Mouse (Mus musculus) embryonic facial prominence, embryonic 14.5 days (tissue): Measurements from ENCODE around the gene S100a3. TPM values are rescaled to one million over a fixed set of nuclear protein-coding genes. Genes with fewer than 3 reads are reported as not detected.
A peak's percentile ranks its signal among the peaks of the same experiment; 100 is the strongest.

Experiments used
- ATAC-seq: fragments of 200-750 bp; cut with Nextera tagmentation; 2 replicates; pipeline ENCODE4 v1.8.0; 2017; ENCODE audit warnings: low read depth, moderate number of reproducible peaks, moderate TSS enrichment
- DNase-seq: peaks from one replicate; pipeline ENCODE4 v3.0.0-alpha.2; 2015; ENCODE audit warnings: low spot score
- H3K27ac ChIP-seq: fragments of 300-500 bp; sonication (generic); replicated peaks from 2 replicates; pipeline ENCODE4 v1.5.1; 2014; ENCODE audit warnings: low read depth, mild to moderate bottlenecking, low read length, moderate library complexity
- H3K27me3 ChIP-seq: fragments of 300-500 bp; sonication (generic); replicated peaks from 2 replicates; pipeline ENCODE4 v1.6.1; 2014; ENCODE audit warnings: low read length; ENCODE audit not compliant: control insufficient read depth, insufficient read depth
- H3K36me3 ChIP-seq: fragments of 300-500 bp; sonication (generic); 2 replicates; pipeline ENCODE4 v1.6.1; 2014; ENCODE audit warnings: low read length, mixed read lengths; ENCODE audit not compliant: control insufficient read depth, insufficient read depth
- H3K4me1 ChIP-seq: fragments of 300-500 bp; sonication (generic); 2 replicates; pipeline ENCODE4 v1.6.1; 2014; ENCODE audit warnings: antibody characterized with exemption, low read length; ENCODE audit not compliant: control insufficient read depth, insufficient read depth
- H3K4me2 ChIP-seq: fragments of 300-500 bp; sonication (generic); 2 replicates; pipeline ENCODE4 v1.6.1; 2014; ENCODE audit warnings: low read depth, mild to moderate bottlenecking, low read length, moderate library complexity, mixed read lengths
- H3K4me3 ChIP-seq: fragments of 300-500 bp; sonication (generic); 2 replicates; pipeline ENCODE4 v1.5.1; 2014; ENCODE audit warnings: low read depth, mild to moderate bottlenecking, low read length
- H3K9ac ChIP-seq: fragments of 300-500 bp; sonication (generic); 2 replicates; pipeline ENCODE4 v1.6.1; 2014; ENCODE audit warnings: low read depth, mild to moderate bottlenecking, low read length, moderate library complexity, mixed read lengths
- H3K9me3 ChIP-seq: fragments of 300-500 bp; sonication (generic); 2 replicates; pipeline ENCODE4 v1.6.1; 2016; ENCODE audit warnings: low read length; ENCODE audit not compliant: control insufficient read depth
- WGBS: fragments of 180-500 bp; shearing (Covaris S2); extraction: QIAGEN DNeasy Blood & Tissue Kit; methylation state at CpG from one replicate; pipeline ENCODE4 v1.1.7; 2014; 5-methylcytosine and 5-hydroxymethylcytosine counted together
- polyA plus RNA-seq: library from polyadenylated mRNA; unstranded; fragments of >200 nt; fragmentation: Nextera tagmentation; extraction: Ambion mirVana; gene quantifications from 2 replicates; pipeline ENCODE4 v1.2.1, GENCODE M21; 2014

The S100a3 gene
- polyA plus RNA-seq, 1 experiment from 2014 or later = 7.9 TPM

DNA sequence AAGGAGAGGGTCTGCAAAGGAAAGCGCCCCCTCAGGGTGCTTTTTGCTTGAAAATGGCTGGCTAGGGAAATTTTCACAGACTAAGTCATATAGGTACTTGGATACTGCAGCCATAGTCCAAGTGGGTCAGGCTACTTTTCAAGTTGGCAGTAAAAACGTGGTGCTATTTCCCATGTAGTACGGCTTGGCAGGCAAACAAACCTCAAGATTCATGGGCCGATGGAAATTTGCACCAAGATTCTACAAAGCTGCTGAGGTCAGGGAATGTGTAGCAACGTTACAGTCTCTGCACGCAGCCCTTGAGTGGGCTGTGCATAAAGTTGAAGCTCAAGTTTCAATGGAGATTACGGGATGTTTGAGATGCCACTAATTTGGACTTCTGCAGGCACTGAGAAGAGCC, 19.1 kb downstream of the S100a3 start:
- 43% methylated on average over 7 of the region's 7 CpGs for WGBS
- no peak overlapping the region for H3K9ac ChIP-seq
- H3K4me1 ChIP-seq = peaks cover 5% of the 10 kb centered on the region
- no peaks in the 10 kb centered on the region for H3K36me3 ChIP-seq
- ATAC-seq (peak; percentile 37; the same call in 1 of the 2 replicates), DNase-seq (peak; percentile 76)
- H3K27ac ChIP-seq = no peak overlapping the region
- H3K27me3 ChIP-seq = no peaks in the 10 kb centered on the region
- no peak overlapping the region for H3K4me2 ChIP-seq
- H3K4me3 ChIP-seq = no peak overlapping the region
- H3K9me3 ChIP-seq = 0 out of 2 replicates have a peak, but pooled peaks cover 5% of the 10 kb centered on the region

DNA sequence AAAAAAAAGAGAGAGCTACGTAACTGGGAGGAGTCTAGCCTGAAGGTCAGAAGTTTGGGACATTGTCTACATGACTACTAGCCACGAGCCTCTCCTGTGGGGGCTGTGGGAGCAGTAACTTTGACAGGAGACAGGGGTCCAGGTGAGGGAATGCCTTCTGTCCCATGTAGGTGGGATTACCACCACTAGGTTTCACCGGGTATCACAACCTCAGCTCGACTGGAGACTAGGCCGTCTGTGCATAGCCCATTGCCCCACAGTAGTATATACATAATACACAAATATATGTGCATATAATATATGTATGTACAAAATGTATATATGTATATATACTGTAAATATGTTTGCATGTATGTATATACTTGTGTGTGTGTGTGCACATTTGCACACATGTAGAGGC, 20.8 kb downstream of the S100a3 start:
- no peak overlapping the region for H3K27ac ChIP-seq
- peaks cover 5% of the 10 kb centered on the region for H3K4me1 ChIP-seq
- no peaks in the 10 kb centered on the region for H3K27me3 ChIP-seq
- H3K4me3 ChIP-seq = no peak overlapping the region
- 0 out of 2 replicates have a peak, but pooled peaks cover 5% of the 10 kb centered on the region for H3K9me3 ChIP-seq
- no peak overlapping the region for H3K4me2 ChIP-seq
- H3K36me3 ChIP-seq = no peaks in the 10 kb centered on the region
- ATAC-seq (no peak), DNase-seq (no peak)
- 94% methylated on average over 5 of the region's 5 CpGs for WGBS
- H3K9ac ChIP-seq = no peak overlapping the region

DNA sequence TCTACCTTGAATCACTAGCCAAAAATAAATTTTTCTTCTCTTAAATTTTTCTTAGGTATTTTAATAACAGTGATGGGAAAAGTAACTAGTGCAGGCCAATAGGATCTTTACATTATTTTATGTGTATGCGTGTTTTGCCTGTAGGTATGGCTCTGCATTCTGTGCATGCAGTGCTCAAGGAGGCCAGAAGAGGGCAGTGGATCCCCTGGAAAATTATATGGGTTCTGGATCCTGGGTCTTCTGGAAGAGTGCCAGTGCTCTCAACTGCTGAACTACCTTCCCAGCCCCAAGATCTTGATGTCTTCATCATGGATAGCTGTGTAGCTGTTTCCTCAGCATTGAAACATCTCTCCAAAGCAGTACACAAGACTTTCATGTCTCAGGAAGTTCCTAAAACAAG, 21.8 kb downstream of the S100a3 start:
- ATAC-seq = no peak
- Histone ChIP-seq H3K4me3 (no peak overlapping the region), H3K4me1 (peaks cover 5% of the 10 kb centered on the region), H3K9ac (no peak overlapping the region), H3K9me3 (0 out of 2 replicates have a peak, but pooled peaks cover 5% of the 10 kb centered on the region), H3K4me2 (no peak overlapping the region), H3K36me3 (no peaks in the 10 kb centered on the region), H3K27ac (no peak overlapping the region), H3K27me3 (no peaks in the 10 kb centered on the region)
- WGBS = 100% methylated on average over 1 of the region's 1 CpGs
- no peak for DNase-seq

DNA sequence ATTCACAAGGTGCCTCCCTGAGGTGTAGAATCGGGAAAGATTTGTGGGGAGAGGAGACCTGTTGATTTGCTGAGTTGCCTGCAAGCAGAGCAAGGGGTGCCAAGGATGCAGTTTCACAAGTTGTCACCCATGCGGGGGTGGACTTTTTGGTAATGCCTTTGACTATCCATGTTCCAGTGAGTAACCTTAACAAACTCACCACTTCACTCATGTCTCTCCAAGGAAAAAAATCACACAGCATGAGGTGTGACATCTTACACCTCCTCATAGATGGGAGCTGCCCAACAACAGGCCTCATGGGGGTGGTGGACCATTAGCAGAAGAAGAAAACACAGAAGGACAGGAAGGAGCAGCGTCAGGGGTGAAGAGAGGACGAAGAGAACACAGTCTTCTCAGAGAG, 22.2 kb downstream of the S100a3 start:
- Histone ChIP-seq H3K36me3 (no peaks in the 10 kb centered on the region), H3K4me1 (peaks cover 5% of the 10 kb centered on the region), H3K9ac (no peak overlapping the region), H3K27me3 (no peaks in the 10 kb centered on the region), H3K9me3 (0 out of 2 replicates have a peak, but pooled peaks cover 5% of the 10 kb centered on the region), H3K27ac (no peak overlapping the region), H3K4me2 (no peak overlapping the region), H3K4me3 (no peak overlapping the region)
- DNase-seq = no peak
- no peak for ATAC-seq
- WGBS = 88% methylated on average over 4 of the region's 4 CpGs

DNA sequence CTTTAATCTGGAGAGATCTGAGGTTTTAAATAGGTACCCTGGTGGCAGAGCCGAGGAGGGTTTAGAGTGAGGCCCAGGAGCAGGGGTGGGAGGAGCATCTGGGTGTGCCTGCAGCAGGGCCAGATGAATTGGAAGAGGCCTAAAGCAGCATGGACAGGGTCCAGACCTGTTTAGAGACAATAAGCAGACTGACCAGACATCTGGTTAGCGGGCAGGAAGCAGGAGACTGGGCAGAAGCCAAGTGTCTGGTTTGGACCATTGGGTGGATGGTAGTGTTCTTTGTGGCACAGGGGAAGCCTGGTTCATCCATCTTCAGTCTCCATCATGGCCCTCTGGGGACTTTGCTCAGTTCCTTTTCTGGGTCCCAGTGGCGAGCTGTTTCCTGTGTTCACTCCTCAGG, 23.5 kb downstream of the S100a3 start:
- Histone ChIP-seq H3K36me3 (no peaks in the 10 kb centered on the region), H3K9me3 (0 out of 2 replicates have a peak, but pooled peaks cover 5% of the 10 kb centered on the region), H3K27me3 (no peaks in the 10 kb centered on the region), H3K4me2 (no peak overlapping the region), H3K27ac (no peak overlapping the region), H3K4me1 (peaks cover 5% of the 10 kb centered on the region), H3K4me3 (no peak overlapping the region), H3K9ac (no peak overlapping the region)
- DNase-seq (no peak), ATAC-seq (no peak)
- WGBS = 51% methylated on average over 3 of the region's 3 CpGs

DNA sequence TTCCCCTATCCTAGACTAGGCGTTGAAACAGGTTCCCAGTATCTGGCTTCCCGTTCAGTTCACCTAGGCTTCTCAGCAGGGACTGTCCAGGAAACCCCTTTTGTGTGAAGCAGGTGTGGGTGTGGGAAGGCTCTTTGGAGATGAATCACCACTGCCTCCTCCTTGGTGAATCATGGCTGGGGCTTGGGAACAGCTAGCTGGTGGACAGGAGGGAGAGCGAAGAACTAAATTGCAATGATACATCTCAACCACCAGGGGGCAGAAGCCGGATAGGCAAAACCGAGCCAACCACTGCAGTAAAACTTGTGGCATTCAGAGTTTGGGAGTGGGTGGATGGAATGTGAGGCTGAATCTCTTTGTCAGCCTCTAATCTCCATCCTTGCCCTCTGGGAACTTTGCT, 25.2 kb downstream of the S100a3 start:
- H3K36me3 ChIP-seq = no peaks in the 10 kb centered on the region
- H3K9me3 ChIP-seq = 0 out of 2 replicates have a peak, but pooled peaks cover 5% of the 10 kb centered on the region
- no peak overlapping the region for H3K4me3 ChIP-seq
- H3K27ac ChIP-seq = peak overlapping the region; percentile 54; the same call in 1 of the 2 replicates
- no peaks in the 10 kb centered on the region for H3K4me1 ChIP-seq
- H3K9ac ChIP-seq = no peak overlapping the region; the same call in 1 of the 2 replicates
- H3K4me2 ChIP-seq = no peak overlapping the region
- DNase-seq (peak; percentile 87), ATAC-seq (peak; percentile 60)
- H3K27me3 ChIP-seq = no peaks in the 10 kb centered on the region
- 28% methylated on average over 5 of the region's 5 CpGs for WGBS

DNA sequence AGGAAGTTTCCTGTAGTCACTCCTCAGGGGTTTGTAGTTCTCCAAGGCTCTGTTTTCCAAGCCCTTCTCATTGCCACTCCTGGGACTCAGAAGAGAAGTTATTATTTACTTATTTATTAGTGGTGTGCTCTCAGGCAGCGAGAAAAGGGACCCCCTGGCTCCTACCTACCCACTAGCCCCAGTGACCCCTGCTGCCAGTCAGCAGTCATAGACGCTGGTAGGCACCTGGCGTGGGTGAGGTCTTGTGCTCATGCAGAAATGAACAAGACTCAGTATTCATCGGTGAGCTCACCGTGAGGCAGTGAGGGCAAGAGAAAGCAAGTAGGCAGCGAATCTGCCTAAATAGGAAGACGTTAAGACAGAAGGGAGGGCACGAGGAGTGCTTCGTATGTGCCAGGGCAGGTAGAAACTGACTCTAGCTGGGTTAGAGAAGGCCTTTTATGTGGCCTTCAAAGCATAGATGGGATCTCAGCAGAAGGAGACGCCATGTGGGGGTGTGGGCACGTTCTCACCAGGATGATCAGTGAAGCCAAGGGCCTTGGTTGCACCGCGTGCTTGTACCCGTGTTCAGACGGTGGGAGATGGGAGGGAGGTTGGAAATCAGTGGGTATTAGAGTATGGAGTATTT, 25.8 kb downstream of the S100a3 start:
- Histone ChIP-seq H3K27me3 (no peaks in the 10 kb centered on the region), H3K36me3 (no peaks in the 10 kb centered on the region), H3K4me2 (no peak overlapping the region), H3K9ac (no peak overlapping the region; the same call in 1 of the 2 replicates), H3K9me3 (0 out of 2 replicates have a peak, but pooled peaks cover 5% of the 10 kb centered on the region), H3K27ac (peak overlapping the region; percentile 54), H3K4me3 (no peak overlapping the region), H3K4me1 (no peaks in the 10 kb centered on the region)
- 84% methylated on average over 15 of the region's 15 CpGs for WGBS
- DNase-seq (no peak), ATAC-seq (no peak)

DNA sequence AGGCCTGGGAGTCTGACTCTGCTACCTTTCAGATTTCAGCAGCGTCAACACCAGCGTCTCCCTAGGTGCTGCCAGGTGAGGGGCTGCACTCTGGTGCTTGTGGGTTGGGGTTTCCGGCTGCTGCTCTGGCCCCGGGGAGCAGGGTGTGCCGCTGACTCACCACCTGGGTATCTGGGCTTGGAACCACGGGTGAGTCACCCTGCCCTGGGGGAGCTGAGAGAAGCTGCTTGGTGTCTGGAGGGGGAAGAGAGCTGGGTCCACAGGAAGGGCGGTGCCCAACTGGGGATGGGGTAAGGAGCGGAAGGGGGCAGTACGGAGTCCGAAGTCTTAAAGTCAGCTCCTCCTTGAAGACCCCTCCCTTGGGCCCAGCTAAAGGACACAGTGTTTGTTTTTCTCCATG, 26.5 kb downstream of the S100a3 start:
- H3K9me3 ChIP-seq = 0 out of 2 replicates have a peak, but pooled peaks cover 4% of the 10 kb centered on the region
- no peak overlapping the region for H3K9ac ChIP-seq
- no peaks in the 10 kb centered on the region for H3K4me1 ChIP-seq
- no peak overlapping the region for H3K4me2 ChIP-seq
- WGBS = 65% methylated on average over 8 of the region's 10 CpGs
- H3K27me3 ChIP-seq = no peaks in the 10 kb centered on the region
- peak overlapping the region; percentile 53; the same call in 1 of the 2 replicates for H3K27ac ChIP-seq
- H3K4me3 ChIP-seq = no peak overlapping the region
- H3K36me3 ChIP-seq = no peaks in the 10 kb centered on the region
- peak; percentile 77 for DNase-seq
- ATAC-seq = peak; percentile 59
